Mouse (Mus musculus) left cerebral cortex, postnatal 10 days (tissue): ENCODE data around the gene AC131692.1. TPM values are rescaled to one million over a fixed set of nuclear protein-coding genes. Genes with fewer than 3 reads are reported as not detected.
"Not testable (repeated sequence)": the region's sequence is repeated elsewhere in the genome, so short reads cannot be mapped to it uniquely, and the experiment has no call there.

Experiments used
- DNase-seq, 2 experiments: peaks; one replicate each; pipeline ENCODE4 v3.0.0; 2021 to 2022; ENCODE audit warnings: low spot score in 2 of 2, mixed read lengths in 1 of 2; ENCODE audit errors: extremely low spot score in 1 of 2
- intact Hi-C: fragments of 180-260 bp; cut with DNase I; formaldehyde crosslinking; loops from one replicate; pipeline ENCODE4 v1.15.1; 2025
- total RNA-seq, 2 experiments: library from RNA; stranded (reverse); gene quantifications; 2 replicates each; pipeline ENCODE4 v1.2.3; 2021

Gene AC131692.1
- total RNA-seq, 2 experiments from 2014 or later, result not detected

DNA sequence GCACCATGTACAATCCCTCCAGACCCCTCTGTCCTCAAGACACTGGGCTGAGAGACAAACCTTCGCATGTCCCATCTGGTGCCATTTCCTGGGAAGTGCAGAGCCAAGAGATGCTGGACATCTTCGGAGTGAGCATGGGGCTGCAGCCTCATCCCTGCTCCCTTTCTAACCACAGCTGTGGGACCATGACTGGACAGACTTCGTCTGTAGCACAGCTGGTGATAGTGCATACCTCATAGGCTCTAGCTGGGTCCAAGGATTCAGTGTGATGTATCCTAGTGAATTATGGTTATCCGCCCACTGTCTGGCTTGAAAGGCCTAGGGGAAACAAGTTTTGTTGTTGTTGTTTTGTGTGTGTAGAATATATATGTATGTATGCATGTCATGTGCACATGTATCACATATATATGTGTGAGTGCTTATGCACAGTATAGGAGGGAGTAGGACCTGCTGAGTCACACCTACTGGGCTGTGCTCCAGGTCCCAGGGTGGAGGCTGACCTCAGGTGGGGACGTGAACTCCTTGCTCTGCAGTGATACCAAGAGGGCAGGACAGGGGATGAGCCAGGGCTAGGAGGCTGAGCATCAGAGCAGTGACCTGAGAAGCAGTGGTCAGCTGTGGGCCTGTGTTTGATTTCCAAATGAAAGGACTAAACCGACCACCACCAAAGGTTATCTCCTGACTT is 8.1 kb downstream of the AC131692.1 start:
- intact Hi-C loops, result no loop called here

DNA sequence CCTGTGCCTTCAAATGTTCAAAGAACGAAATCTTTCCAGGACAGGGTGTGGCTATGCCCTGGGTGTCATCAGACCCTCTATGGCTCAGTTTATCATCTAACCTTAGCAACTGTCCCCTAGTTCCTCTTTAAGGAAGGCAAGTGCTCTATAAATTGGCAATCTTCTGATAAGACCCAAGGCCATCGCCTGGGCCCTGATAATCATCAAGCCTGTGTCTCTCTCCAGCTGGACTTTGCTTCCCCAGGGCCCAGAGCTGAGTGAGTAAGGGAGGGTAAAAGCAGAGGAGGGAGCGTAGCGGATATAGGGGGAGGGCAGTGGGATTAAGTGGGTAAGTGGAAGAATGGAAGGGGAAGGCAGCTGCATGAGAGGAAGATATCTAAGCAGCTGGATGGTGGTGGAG is 10.3 kb downstream of the AC131692.1 start:
- intact Hi-C loops, result no loop called here
- no peak for DNase-seq

More for the DNA sequence above, 8.1 kb downstream of the AC131692.1 start:
- no peak for DNase-seq

DNA sequence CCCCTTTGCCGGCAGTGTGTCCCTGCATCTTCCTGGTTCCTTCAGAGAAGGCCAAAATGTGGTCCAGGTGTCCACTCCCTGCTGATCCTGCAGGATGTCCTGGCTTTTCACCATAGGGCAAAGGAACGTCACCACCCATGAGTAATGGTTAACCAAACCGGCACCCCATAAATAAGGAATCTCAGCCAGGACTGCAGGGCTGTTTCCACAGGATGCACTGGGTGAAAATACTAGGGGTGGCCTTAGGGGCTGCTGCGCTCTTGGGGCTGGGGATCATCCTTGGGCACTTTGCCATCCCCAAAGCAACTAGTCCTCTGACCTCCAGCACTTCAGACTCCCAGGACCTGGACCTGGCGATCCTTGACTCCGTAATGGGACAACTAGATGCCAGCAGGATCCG is 11.4 kb downstream of the AC131692.1 start, which contains the start of gene Naaladl1:
Gene Naaladl1, plus strand, starts transcription at position 197 of the 400 bp plus-strand sequence.
- DNase-seq, result no peak
- intact Hi-C loops, result no loop called here

DNA sequence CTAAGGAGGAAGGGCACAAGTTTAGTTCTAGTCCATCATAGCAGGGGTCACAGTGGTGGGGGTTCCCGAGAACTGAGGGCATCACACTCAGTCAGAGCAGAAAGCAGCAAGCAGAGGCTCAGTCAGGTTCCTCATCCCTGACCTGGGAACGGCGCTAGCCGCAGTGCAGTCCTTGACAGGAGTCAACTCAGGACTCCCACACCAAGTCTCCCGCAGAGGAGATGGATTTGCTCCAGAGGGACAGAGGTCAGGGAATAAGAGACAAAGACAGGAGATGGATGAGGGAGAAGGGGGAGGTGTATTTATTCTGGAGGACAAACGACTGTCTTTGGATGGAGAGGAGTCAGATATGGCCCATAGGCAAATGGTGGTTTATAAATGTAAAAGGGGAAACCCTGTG is 18.9 kb downstream of the AC131692.1 start:
- intact Hi-C loops, result no loop called here
- no peak for DNase-seq

DNA sequence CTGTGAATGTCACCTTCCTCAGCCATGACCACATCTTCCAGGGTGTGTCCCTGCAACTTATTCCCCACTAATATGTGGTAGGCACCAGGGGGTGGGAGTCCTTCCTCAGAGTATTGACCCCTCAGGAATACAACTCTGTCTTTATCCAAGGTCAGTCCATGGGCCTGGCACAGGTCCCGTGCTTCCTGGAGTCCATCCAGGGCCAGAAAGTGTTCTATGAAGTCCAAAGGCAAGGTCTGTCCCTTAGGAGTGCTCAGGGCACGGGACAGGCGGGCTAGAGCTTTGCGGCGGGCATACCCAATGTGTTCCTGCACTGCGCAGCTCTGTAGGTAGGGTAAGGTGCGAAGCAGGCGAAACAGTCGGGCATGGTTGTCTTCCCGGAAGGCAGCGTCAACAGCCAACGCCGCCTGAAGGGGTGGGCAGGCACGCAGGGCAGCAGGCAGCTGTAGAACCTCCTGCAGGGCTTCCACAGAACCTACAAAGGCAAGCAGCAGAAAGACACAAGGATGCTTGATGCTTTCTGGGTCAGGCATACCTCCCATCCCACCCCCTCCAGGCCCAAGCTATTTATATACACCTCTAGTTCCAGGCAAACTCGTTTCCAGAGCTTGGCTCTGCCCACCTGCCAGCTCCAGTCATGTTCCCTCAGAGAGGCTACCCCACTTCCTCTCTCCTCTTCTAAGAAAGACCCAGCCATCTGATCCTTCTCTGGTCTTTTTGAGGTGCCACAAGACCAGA is 22.1 kb downstream of the AC131692.1 start:
- intact Hi-C loops, result loop anchor here (5.0 kb wide), 1 partner anchor 39 kb away; the partner anchor contains the start of gene Vps51
- DNase-seq, result no peak

DNA sequence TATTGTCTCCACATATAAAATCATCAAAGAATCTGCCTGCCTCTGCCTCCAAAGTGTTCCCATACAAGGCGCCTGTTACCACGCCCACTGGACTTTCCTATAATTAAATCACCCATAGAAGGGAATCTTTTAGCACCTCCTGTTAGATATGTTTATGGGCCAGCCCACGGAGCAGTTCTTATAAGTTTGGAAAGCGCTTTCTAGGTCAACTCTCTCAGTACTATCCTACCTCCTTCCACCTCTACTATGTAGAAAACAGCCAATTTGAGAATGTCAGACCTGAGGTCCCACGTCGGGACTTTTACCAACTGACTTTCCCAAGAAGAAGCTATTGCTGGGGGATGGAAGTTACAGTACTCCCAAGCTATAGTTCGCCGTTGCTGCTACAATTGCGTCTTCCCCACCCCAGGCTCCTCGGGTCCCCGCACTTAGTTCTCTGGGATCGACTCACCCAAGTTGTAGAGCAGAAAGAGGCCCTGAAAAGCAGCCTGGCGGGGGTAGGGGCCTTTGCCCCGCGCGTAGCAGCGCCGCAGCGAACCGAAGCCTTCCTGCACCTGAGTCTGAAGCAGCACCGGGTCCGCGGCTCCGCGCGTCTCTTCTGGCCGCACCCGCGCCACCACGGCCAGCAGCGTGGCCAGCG is 23.2 kb downstream of the AC131692.1 start:
- DNase-seq, result no peak
- intact Hi-C loops, result loop anchor here (5.0 kb wide), 1 partner anchor 40 kb away; the partner anchor contains the start of gene Vps51

DNA sequence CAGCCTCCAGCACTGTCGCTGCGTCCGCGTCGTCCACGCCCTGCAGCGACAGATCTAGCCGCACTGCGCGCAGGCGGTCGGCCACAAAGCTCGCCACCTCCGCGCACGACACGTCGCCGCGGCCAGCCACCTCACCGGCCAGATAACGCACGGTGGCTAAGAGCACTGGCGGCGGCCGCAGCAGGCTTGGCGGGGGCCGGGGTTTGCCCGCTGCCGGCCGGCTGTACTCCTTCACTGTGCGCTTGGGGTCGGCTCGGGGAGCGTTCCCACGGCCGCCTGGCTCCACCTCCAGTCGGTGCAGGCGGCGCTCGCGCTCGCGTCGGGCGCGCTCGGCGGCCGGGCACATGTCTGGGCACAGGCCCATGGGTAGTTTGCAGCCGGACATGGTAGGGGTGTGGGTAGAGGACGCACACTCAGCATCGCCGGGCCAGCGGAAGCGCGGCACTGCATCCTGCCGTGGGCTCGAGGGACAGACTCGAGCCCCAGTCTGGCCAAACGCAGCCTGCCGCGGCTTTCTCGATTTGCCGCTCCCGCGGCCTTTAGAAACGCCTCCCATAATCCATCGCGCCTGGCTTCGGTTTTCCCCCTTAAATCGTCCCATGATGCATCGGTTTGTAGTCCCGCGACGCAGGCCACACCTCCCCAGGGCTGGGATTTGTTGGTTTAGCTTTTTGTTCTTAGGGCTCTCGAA is 23.9 kb downstream of the AC131692.1 start, which contains the start of gene Sac3d1:
Gene Sac3d1, minus strand, starts transcription at position 665 of the 691 bp plus-strand sequence.
- intact Hi-C loops, result loop anchor here (5.0 kb wide), 1 partner anchor 41 kb away; the partner anchor contains the start of gene Vps51
- peak; percentile 88 to 92 for DNase-seq

DNA sequence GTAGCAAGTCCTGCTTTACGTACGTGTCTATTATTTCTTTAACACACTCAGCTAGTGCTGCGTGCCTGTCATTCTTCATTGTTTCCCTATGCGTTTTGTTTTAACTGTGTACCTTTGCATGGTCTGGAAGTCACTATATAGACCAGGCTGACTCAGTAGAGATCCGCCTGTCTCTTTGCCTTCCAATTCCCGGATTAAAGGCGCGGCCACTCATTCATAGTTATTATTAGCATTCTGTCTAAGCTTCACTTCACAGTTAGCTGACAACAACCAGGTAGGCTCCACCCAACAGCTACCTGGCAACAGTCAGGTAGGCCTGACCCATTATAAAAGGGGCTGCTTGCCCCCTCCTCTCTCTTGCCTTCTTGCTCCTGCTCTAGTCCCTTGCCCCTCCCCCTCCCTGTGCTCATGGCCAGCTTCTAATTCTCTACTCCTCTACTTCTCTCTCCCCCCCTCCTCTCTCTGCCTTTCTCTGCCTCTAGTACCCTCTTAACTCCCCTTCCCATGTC is 24.5 kb downstream of the AC131692.1 start:
- no peak for DNase-seq
- intact Hi-C loops, result loop anchor here (5.0 kb wide), 1 partner anchor 41 kb away; the partner anchor contains the start of gene Vps51

DNA sequence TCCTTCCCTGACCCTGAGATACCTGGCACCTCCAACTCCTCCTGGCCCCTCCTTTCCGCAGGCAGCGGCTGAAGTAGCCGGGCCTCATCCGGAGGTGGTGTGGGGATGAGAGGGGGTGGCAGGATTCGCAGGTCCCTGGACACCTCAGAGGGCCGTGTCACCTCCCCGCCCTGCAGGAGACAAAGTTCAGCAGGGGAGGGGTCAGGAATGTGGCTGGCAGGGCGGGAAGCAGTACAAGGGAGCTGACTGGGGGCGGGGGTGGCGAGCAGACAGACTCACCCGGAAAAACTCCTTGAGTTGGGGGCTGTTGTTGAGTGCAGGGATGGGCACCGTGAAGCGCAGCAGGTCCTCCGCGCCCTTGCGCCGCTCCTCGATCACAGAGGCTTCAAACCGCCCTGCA is 27.5 kb downstream of the AC131692.1 start:
- intact Hi-C loops, result no loop called here

DNA sequence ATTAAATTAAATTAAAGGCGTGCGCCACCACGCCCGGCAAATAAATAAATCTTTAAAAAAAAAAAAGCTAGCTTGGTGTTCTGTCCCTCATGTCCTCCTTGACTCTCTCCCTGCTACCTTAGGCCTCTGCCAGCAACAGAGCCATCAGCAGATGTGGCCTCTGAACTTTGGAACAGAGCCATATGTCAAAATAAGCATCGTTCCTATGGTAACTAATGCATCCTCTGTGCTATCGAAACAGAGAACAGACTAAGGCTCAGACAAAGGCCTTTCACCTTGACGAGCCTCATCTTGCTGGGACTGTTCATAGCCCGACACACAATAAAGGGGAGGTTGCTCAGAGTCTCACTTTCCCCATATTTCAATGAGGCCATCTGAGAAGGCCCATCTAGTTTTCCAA is 29.1 kb downstream of the AC131692.1 start:
- DNase-seq, result no peak
- intact Hi-C loops, result no loop called here

More for the DNA sequence above, 27.5 kb downstream of the AC131692.1 start:
- no peak for DNase-seq

DNA sequence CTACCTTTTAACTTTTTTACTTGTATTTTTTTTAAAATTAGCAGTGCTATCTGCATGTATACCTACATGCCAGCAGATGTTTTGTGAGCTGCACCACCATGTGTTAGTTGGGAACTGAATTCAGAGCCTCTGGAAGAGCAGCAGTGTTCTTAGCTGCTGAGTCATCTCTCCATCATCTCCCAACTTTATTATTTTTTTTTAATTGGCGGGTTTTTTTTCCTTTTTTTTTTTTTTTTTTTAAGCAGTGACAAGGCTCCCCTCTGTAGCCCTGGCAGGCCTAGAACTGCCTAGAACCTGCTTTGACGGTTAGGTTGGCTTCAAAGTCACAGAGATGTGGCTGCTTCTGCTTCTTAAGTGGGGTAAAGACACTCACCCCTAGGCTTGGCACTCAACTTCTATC is 30.7 kb downstream of the AC131692.1 start:
- no peak for DNase-seq

DNA sequence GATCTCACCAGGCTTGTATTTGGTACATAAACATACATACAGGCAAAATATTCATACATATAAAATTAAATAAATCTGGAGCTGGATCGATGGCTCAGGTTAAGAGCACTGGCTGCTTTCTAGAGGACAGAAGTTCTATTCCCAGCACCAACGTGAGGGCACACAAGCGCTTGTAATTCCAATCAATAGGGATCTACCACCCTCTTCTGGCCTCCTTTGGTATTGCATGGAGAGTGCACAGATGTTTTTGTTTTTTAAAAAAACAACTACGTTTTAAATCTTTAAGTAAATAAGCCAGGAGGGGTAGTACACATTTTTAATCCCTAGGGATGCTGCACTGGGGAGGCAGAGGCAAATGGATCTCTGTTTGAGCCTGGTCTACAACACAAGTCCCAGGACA is 32.1 kb downstream of the AC131692.1 start:
- DNase-seq, result no peak
- intact Hi-C loops, result no loop called here

More for the DNA sequence above, 30.7 kb downstream of the AC131692.1 start:
- intact Hi-C loops, result no loop called here

DNA sequence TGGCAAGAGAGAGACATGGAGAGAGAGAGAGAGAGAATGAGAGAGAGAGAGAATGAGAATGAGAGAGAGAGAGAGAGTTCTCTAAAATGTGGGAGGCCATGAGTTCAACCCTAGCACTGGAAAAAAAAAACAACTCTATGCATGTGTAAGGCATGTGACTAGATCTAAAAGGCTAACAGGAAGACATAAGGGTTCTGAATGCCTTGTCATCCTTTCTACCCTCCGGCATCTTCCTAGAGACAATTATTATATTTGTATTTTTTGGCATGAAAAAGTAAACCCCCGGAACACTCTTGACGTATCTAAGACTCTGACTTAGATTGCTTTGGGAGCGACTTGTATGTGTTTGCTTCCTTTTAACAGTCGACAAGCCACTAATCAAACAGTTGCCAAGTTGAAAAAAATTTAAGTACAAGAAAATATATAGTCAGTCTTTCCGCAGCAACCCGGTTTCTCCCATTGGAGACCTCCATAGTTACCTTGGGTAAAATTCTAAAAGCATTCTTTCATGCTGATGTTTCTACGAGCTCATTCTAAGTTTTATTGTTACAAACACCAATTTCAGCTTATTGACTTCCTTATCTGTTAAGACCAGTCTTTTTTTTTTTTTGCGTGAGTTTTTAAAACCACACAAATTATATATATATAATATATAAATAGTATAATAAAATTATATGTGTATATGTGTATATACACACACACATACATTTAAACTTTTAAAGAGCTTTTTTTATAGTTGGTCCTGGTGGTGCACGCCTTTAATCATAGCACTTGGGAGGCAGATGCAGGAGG is 32.8 kb downstream of the AC131692.1 start:
- DNase-seq, result no peak
- intact Hi-C loops, result no loop called here

DNA sequence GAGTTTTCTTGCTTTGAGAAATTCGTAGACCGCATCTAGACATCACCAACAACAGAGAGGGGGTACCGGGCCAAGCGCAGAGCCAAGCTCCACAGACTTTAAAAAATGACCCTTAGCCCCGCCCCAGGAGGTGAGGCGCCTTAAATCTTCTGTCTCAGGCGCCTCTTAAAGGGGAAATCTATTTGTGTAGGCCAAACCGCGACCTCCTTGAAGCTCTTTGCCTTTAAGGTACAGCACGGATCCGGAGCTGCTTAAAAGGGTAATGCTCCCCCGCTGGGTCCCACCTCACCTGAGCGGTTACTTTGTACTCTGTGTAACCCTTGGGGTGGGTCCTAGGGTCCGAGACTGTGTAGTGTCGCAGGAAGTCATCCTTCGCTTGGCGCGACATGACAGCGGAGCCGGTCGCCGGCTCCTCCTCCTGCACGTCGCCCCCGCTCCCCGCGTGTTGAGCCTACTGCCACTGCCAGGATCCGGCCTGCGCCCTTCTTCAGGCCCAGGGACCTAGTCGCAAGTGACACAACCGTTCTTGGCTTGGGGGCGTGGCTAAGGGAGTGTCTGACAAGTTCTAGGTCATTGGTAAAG is 33.6 kb downstream of the AC131692.1 start, which contains the start of gene Snx15:
Gene Snx15, minus strand, starts transcription at position 545 of the 582 bp plus-strand sequence.
- intact Hi-C loops, result no loop called here
- peak; percentile 93 to 98 for DNase-seq

DNA sequence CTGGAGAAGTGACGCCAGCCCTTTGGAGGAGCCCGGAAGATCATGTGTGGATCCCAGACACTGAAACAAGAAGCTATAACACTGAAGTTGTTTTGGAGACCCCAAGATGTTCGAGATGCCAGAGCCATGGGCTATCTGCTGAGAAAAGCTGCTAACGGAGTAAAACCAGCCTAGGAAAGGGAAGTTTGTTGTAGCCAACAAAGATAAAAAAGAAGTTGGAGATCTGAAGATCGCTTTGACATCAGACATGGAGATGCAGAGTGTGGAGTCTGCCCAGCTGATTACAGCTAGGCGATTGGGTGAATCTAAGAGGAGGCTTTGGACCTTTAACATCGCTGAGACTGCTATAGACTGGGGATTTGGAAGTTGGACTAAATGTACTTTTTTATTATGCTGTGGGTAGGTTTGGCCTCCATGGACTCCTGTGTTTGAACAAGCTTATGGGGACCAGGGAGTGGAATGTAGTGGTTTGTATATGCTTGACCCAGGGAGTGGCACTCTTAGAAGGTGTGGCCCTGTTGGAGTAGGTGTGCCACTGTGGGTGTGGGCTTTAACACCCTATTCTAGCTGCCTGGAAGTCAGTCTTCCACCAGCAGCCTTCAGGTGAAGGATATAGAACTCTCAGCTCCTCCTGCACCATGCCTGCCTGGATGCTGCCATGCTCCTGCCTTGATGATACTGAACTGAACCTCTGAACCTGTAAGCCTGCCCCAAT is 36.4 kb downstream of the AC131692.1 start:
- intact Hi-C loops, DNase-seq: not testable (repeated sequence)

DNA sequence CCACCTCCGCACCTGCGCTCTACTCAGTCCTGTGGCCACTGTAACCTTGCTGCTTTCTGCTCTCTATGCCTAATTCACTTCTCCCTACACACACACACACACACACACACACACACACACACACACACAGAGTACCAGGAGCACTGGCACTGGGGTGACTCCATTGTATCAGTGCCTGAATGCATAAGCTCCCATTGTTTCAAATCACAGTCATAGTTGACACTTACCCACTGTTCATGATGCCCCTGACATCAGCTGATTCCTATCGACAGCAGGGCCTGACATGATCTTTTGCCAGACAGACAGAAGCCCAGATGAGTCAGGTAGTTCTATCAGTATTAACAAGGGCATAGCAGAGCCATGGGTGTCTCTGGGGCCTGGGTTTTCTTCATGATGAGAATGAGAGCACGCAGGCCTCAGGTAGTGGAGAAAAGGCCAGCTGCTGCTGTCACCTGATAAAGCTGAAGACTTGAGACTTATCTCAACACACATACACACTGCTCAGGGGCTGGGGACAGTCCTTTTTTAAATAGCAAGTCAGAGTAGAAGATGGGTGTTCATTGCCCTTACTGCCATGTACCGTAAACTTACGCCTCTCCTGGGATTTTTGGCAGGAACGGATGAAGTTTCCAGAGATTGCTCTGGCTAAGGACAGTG is 38.1 kb downstream of the AC131692.1 start:
- DNase-seq, result no peak
- intact Hi-C loops, result no loop called here
